In the genomic region with DNA sequence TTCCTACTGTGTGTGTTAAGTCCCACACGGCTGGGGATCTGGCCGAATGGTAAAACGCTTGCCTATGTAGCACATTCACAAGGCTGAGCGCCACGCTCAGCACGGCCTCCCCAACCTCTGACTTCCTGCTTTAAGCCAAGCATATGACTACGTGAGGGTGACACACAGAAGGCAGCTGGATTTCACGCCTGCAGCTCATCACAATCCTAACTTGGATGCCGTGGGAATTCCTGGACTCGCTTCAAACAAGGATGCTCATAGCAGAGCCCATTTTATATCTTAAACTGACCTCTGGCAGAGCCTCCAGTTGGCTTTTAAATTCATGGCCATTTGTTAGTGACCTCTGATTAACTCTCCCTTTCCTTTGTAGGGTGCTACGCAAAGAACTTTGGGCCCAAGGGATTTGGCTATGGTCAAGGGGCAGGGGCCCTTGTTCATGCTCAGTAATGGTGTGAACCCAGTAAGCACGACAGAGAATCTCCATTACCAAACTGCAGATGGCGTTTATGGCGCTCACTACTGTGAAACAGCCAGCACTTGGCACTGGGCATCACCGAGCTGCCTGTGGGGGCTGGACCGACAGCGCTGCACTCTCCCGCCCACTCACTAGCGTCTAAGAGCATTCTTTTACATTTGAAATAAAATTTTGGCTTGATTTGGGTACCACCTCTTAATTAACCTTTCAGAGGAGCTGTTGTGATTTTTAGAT, we compare ENCODE assay signal across 9 mouse cellular contexts. TPM values are rescaled to one million over a fixed set of nuclear protein-coding genes. Genes with fewer than 3 reads are reported as not detected.
A peak's percentile ranks its signal among the peaks of the same experiment; 100 is the strongest.
DNase-seq lines count a peak whose midpoint lies in the region; ATAC-seq and TF ChIP-seq lines count a peak whose summit lies in the region.
"Had no signal": no experiment of that assay in that cellular context is flagged by ENCODE, and none has a peak within 500 bp of the region (broad histone marks: within the 10 kb centered on the region; RNA-seq: fewer than 3 reads in every experiment).

No protein-coding gene starts in this region.

- peak; percentile 46; the same call in 1 of the 2 replicates for ATAC-seq in forebrain, embryonic 13.5 days
- no peak for ATAC-seq in forebrain, embryonic 12.5 days (ENCODE audit: low FRiP score)
- no peak for ATAC-seq in kidney, embryonic 14.5 days (ENCODE audit: low FRiP score, low TSS enrichment)

- 0 out of 2 replicates have a peak, but pooled peaks cover 4% of the 10 kb centered on the region for H3K4me1 ChIP-seq in forebrain, embryonic 13.5 days
- H3K4me1 ChIP-seq in forebrain, embryonic 12.5 days: no peaks in the 10 kb centered on the region
- H3K4me1 ChIP-seq in kidney, embryonic 14.5 days (ENCODE audit: control insufficient read depth, insufficient read depth, low read length): no peaks in the 10 kb centered on the region
- peaks cover 15% of the 10 kb centered on the region for H3K4me1 ChIP-seq in olfactory bulb, adult 2 months (ENCODE audit: control insufficient read depth, insufficient read depth, low read length)
- H3K4me1 ChIP-seq in thymus, adult 2 months (replicated peaks; ENCODE audit: control insufficient read depth, insufficient read depth, low read length): no peaks in the 10 kb centered on the region

- H3K4me3 ChIP-seq in forebrain, embryonic 13.5 days: no peak overlapping the region
- no peak overlapping the region for H3K4me3 ChIP-seq in forebrain, embryonic 12.5 days (replicated peaks)
- no peak overlapping the region for H3K4me3 ChIP-seq in kidney, embryonic 14.5 days (ENCODE audit: low read length)
- no peak overlapping the region for H3K4me3 ChIP-seq in olfactory bulb, adult 2 months (ENCODE audit: insufficient read depth, low read depth, low read length)
- H3K4me3 ChIP-seq in thymus, adult 2 months (ENCODE audit: control insufficient read depth, insufficient read depth, low read length): no peak overlapping the region

- peaks cover 60% of the 10 kb centered on the region for H3K36me3 ChIP-seq in forebrain, embryonic 13.5 days (ENCODE audit: poor library complexity, severe bottlenecking)
- peaks cover 44% of the 10 kb centered on the region for H3K36me3 ChIP-seq in forebrain, embryonic 12.5 days (replicated peaks)
- peaks cover 54% of the 10 kb centered on the region for H3K36me3 ChIP-seq in kidney, embryonic 14.5 days (ENCODE audit: control insufficient read depth, insufficient read depth, low read length)
- peaks cover 4% of the 10 kb centered on the region; the same call in 1 of the 2 replicates for H3K36me3 ChIP-seq in thymus, adult 2 months (ENCODE audit: control insufficient read depth, insufficient read depth, low read length)

- no peak for TF ChIP-seq POLR2A in olfactory bulb, adult 2 months (IDR thresholded peaks at IDR 0.05; ENCODE audit: insufficient read depth, low read depth, low read length)
- TF ChIP-seq POLR2A in thymus, adult 2 months (IDR thresholded peaks at IDR 0.05; ENCODE audit: control insufficient read depth, extremely low read depth, insufficient read depth, low read length, poor library complexity): no peak

- H3K9me3 ChIP-seq in forebrain, embryonic 13.5 days (replicated peaks): no peaks in the 10 kb centered on the region
- no peaks in the 10 kb centered on the region for H3K9me3 ChIP-seq in forebrain, embryonic 12.5 days
- no peaks in the 10 kb centered on the region for H3K9me3 ChIP-seq in kidney, embryonic 14.5 days (ENCODE audit: control insufficient read depth, low read length)

- WGBS in forebrain, embryonic 13.5 days: 81% methylated on average over 19 of the region's 19 CpGs
- 88% methylated on average over 19 of the region's 19 CpGs for WGBS in forebrain, embryonic 12.5 days
- WGBS in kidney, embryonic 14.5 days: 80% methylated on average over 19 of the region's 19 CpGs
- 52% methylated on average over 19 of the region's 19 CpGs for WGBS in olfactory bulb, adult 2 months
- WGBS in thymus, adult 2 months: 94% methylated on average over 19 of the region's 19 CpGs

- H3K27me3 ChIP-seq in forebrain, embryonic 13.5 days: no peaks in the 10 kb centered on the region
- H3K27me3 ChIP-seq in forebrain, embryonic 12.5 days: no peaks in the 10 kb centered on the region
- no peaks in the 10 kb centered on the region for H3K27me3 ChIP-seq in kidney, embryonic 14.5 days (ENCODE audit: control insufficient read depth, insufficient read depth, low read length)
- no peaks in the 10 kb centered on the region for H3K27me3 ChIP-seq in thymus, adult 2 months (ENCODE audit: control insufficient read depth, insufficient read depth, low read length)

- peak; percentile 41 for DNase-seq in kidney, postnatal 14 days
- DNase-seq in layer of hippocampus, adult 18-20 months (ENCODE audit: low spot score in 2 of 2): peak; percentile 69 to 83
- no peak for DNase-seq in thymus, adult 2 months
- no peak for DNase-seq in urinary bladder, postnatal 10 days (ENCODE audit: low spot score)
- DNase-seq: thymus, postnatal 36 days had no signal

- TF ChIP-seq CTCF in olfactory bulb, adult 2 months (IDR thresholded peaks at IDR 0.05; ENCODE audit: insufficient read depth, low read depth, low read length): no peak
- no peak for TF ChIP-seq CTCF in thymus, adult 2 months (IDR thresholded peaks at IDR 0.05; ENCODE audit: borderline replicate concordance, control insufficient read depth, extremely low read depth, insufficient read depth, low read length, poor library complexity)

- no peak overlapping the region for H3K9ac ChIP-seq in forebrain, embryonic 13.5 days
- H3K9ac ChIP-seq in forebrain, embryonic 12.5 days: no peak overlapping the region
- no peak overlapping the region for H3K9ac ChIP-seq in kidney, embryonic 14.5 days (ENCODE audit: low read depth, low read length)

- no peak overlapping the region for H3K4me2 ChIP-seq in forebrain, embryonic 13.5 days
- no peak overlapping the region for H3K4me2 ChIP-seq in forebrain, embryonic 12.5 days
- no peak overlapping the region for H3K4me2 ChIP-seq in kidney, embryonic 14.5 days (replicated peaks; ENCODE audit: low read depth, low read length)

- peak overlapping the region; percentile 48 for H3K27ac ChIP-seq in forebrain, embryonic 13.5 days
- no peak overlapping the region for H3K27ac ChIP-seq in forebrain, embryonic 12.5 days
- H3K27ac ChIP-seq in kidney, embryonic 14.5 days (ENCODE audit: low read depth, low read length): no peak overlapping the region
- 0 out of 2 replicates have a peak overlapping the region, but pooled peaks have one; percentile 0 for H3K27ac ChIP-seq in olfactory bulb, adult 2 months (ENCODE audit: insufficient read depth, low read depth, low read length)
- no peak overlapping the region for H3K27ac ChIP-seq in thymus, adult 2 months (ENCODE audit: control insufficient read depth, insufficient read depth, low read length)

RNA-seq across cellular contexts. Expression of gene Csrp2, which starts 19.4 kb away (rescaled TPM):
- polyA plus RNA-seq in forebrain, embryonic 13.5 days (2015; fragmentation: Nextera tagmentation; extraction: Ambion mirVana): 152 and 159 TPM in 2 replicates
- polyA plus RNA-seq in forebrain, embryonic 12.5 days (2016; fragmentation: Nextera tagmentation; extraction: Ambion mirVana): 128 and 164 TPM in 2 replicates
- polyA plus RNA-seq in kidney, embryonic 14.5 days (2014; fragmentation: Nextera tagmentation; extraction: Ambion mirVana): 157 and 158 TPM in 2 replicates
- 10 to 100 TPM; 15.0 to 16.5 TPM for total RNA-seq in layer of hippocampus, adult 18-20 months (2021)
- polyA plus RNA-seq in olfactory bulb, adult 2 months (2012; ENCODE audit: insufficient read depth, insufficient read length, low replicate concordance, missing spikeins): not detected in 2 replicates
- 10.9 and 16.3 TPM in 2 replicates for polyA plus RNA-seq in thymus, adult 2 months (2012; rRNA removed)

Comparison
In these comparisons a context has a peak if more than half of its experiments do, and no peak if none do; other contexts are left out.
1. H3K27ac ChIP-seq: peak in forebrain, embryonic 13.5 days (single experiment) and olfactory bulb, adult 2 months (single experiment); none in forebrain, embryonic 12.5 days (single experiment), kidney, embryonic 14.5 days (single experiment) and thymus, adult 2 months (single experiment).
2. DNase-seq: peak in kidney, postnatal 14 days (single experiment) and layer of hippocampus, adult 18-20 months (2 of 2); none in thymus, adult 2 months (single experiment) and urinary bladder, postnatal 10 days (single experiment).
3. RNA of gene Csrp2, which starts 19.4 kb away (polyA plus RNA-seq): 128 to 164 TPM in forebrain, embryonic 12.5 days, 152 to 159 TPM in forebrain, embryonic 13.5 days, 157 to 158 TPM in kidney, embryonic 14.5 days and 10.9 to 16.3 TPM in thymus, adult 2 months; not detected in olfactory bulb, adult 2 months; every median in the first group is over 10 times any median in the second.